7 mouse cellular contexts compared by ENCODE assay signal in the genomic region with DNA sequence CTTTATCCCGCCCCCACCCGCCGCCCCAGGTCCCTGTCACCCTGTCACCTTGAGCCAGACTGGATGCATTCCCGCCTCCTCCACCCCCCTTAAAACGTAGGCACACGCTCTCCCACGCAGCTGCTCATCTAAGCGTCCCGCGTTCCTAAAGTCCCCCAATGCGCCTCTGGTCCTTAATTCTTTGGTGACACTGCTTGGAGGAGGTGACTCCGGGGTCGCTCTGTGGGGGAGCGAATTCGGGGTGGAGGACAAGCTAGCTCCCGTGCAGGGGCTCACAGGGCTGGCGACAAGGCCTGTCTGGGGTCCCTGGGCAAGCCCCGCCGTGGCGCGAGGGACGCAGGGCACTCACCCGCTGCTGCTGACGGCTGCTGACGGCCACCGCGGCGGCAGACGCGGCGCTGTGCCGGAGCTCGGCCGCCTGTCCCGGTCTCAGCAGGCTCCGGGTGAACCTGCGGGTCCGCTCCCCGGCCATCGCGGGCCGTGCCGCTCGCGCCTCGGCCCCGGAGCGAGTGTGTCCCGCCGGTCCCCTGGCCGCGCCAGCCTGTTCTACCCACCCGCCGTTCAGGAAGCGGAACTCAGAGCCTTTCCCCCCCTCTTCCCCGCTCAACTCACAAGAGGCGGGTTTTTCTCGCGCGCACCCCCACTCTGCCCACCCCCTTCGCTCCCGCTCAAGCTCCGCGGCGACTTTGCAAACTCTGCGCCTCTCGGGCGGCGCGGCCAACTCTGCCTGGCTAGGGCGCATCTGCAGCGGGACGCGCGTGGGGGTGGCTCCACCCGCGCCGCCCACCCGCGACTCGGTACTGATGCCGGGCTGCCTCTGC. TPM values are rescaled to one million over a fixed set of nuclear protein-coding genes. Genes with fewer than 3 reads are reported as not detected.
DNase-seq lines count a peak whose midpoint lies in the region; ATAC-seq and TF ChIP-seq lines count a peak whose summit lies in the region.

A gene (minus strand): TSS at position 551 of the 821 bp plus-strand sequence.

- no peak for TF ChIP-seq EP300 in MEL (IDR thresholded peaks at IDR 0.05; ENCODE audit: low read depth in 1 of 2, low read length in 2 of 2)

- no peaks in the 10 kb centered on the region for H3K27me3 ChIP-seq in MEL (ENCODE audit: control insufficient read depth in 1 of 2, insufficient read depth in 2 of 2, low read length in 2 of 2)
- H3K27me3 ChIP-seq in hindbrain, embryonic 14.5 days (ENCODE audit: control insufficient read depth, insufficient read depth, low read length) = peaks cover 11% of the 10 kb centered on the region; the same call in 1 of the 2 replicates

- no peak for TF ChIP-seq CTCF in MEL (IDR thresholded peaks at IDR 0.05 in 2 of 3, conservative IDR thresholded peaks at IDR 0.05 in 1 of 3; ENCODE audit: control insufficient read depth in 1 of 3, insufficient read depth in 1 of 3, low read depth in 2 of 3, low read length in 3 of 3, poor library complexity in 1 of 3, severe bottlenecking in 1 of 3)

- TF ChIP-seq POLR2A in MEL (IDR thresholded peaks at IDR 0.05; ENCODE audit: control insufficient read depth in 1 of 2, insufficient read depth in 1 of 2, low read depth in 1 of 2, low read length in 2 of 2, poor library complexity in 1 of 2) = peak in 1 of 2 experiments; percentile 51; a peak in 1 of 4 replicates

- H3K79me2 ChIP-seq in MEL (ENCODE audit: control insufficient read depth, insufficient read depth, low read length, poor library complexity) = peaks cover 12% of the 10 kb centered on the region

- H3K9me3 ChIP-seq in MEL (replicated peaks; ENCODE audit: insufficient read depth, low read length) = no peaks in the 10 kb centered on the region
- H3K9me3 ChIP-seq in hindbrain, embryonic 14.5 days (ENCODE audit: control insufficient read depth, low read length) = no peaks in the 10 kb centered on the region

- H3K4me2 ChIP-seq in hindbrain, embryonic 14.5 days (replicated peaks) = peak within 1 kb of the TSS; percentile 77

- peak within 1 kb of the TSS; percentile 78 for H3K9ac ChIP-seq in MEL (ENCODE audit: control insufficient read depth, low read depth, low read length, poor library complexity, severe bottlenecking)
- H3K9ac ChIP-seq in hindbrain, embryonic 14.5 days = peak within 1 kb of the TSS; percentile 59

- H3K4me1 ChIP-seq in MEL (ENCODE audit: control insufficient read depth in 1 of 2, insufficient read depth in 2 of 2, low read length in 2 of 2) = peaks cover 10 to 25% of the 10 kb centered on the region in 2 experiments; a peak in 3 of 4 replicates
- no peaks in the 10 kb centered on the region for H3K4me1 ChIP-seq in hindbrain, embryonic 14.5 days (replicated peaks; ENCODE audit: control insufficient read depth, insufficient read depth, low read length)

- peak within 1 kb of the TSS; percentile 61; the same call in 1 of the 2 replicates for H3K27ac ChIP-seq in MEL (ENCODE audit: control insufficient read depth, low read depth, low read length)
- H3K27ac ChIP-seq in hindbrain, embryonic 14.5 days = no peak within 1 kb of the TSS

- peak; percentile 79 for DNase-seq in MEL (ENCODE audit: low read depth, low spot score)
- peak; percentile 23 for DNase-seq in c-Kit-positive CD71-negative TER-119-negative erythroid progenitor cells, embryonic 14.5 days (ENCODE audit: low read depth)
- peak; percentile 43 for DNase-seq in forelimb bud, embryonic 11.5 days (ENCODE audit: low read depth, low spot score)
- DNase-seq in hindbrain, embryonic 14.5 days (ENCODE audit: low spot score) = peak; percentile 41
- peak; percentile 2 to 68 for DNase-seq in left cerebral cortex, postnatal 10 days (ENCODE audit: extremely low spot score in 1 of 2, low spot score in 2 of 2)
- peak; percentile 37 for DNase-seq in right cerebral cortex, postnatal 14 days

- H3K4me3 ChIP-seq in MEL (ENCODE audit: control insufficient read depth in 1 of 2, insufficient read depth in 1 of 2, low read depth in 2 of 2, low read length in 2 of 2) = peak within 1 kb of the TSS; percentile 80 to 82
- peak within 1 kb of the TSS; percentile 56 for H3K4me3 ChIP-seq in hindbrain, embryonic 14.5 days (replicated peaks; ENCODE audit: low read length)

- peaks cover 0 to 24% of the 10 kb centered on the region in 2 experiments; a peak in 2 of 4 replicates for H3K36me3 ChIP-seq in MEL (ENCODE audit: control insufficient read depth in 1 of 2, insufficient read depth in 2 of 2, low read length in 2 of 2)
- H3K36me3 ChIP-seq in hindbrain, embryonic 14.5 days (replicated peaks; ENCODE audit: control insufficient read depth, insufficient read depth) = no peaks in the 10 kb centered on the region

- TF ChIP-seq RAD21 in MEL (IDR thresholded peaks at IDR 0.05; ENCODE audit: low read depth, low read length) = no peak

- peak; percentile 77 for ATAC-seq in hindbrain, embryonic 14.5 days (ENCODE audit: low FRiP score)
- ATAC-seq in megakaryocyte progenitor cell, adult 5-6 weeks (replicated peaks; ENCODE audit: poor library complexity) = peak; percentile 45

- WGBS in hindbrain, embryonic 14.5 days = under 1% methylated on average over 81 of the region's 82 CpGs

- intact Hi-C loops in left cerebral cortex, postnatal 10 days (cut with DNase I) = no loop called here

TF ChIP-seq in MEL, 35 proteins besides CTCF, POLR2A, EP300 and RAD21:
- TF ChIP-seq NELFE (IDR thresholded peaks at IDR 0.05; ENCODE audit: low read depth, low read length) (peak; percentile 1; the same call in 1 of the 2 replicates), GABPA (IDR thresholded peaks at IDR 0.05; ENCODE audit: low read depth, low read length) (no peak), ZMIZ1 (IDR thresholded peaks at IDR 0.05; ENCODE audit: low read depth, low read length) (0 out of 2 replicates have a peak, but pooled peaks have one; percentile 37), CHD2 (IDR thresholded peaks at IDR 0.05; ENCODE audit: low read length) (no peak), KAT2A (conservative IDR thresholded peaks at IDR 0.05; ENCODE audit: low read depth, low read length) (no peak), MAX (IDR thresholded peaks at IDR 0.05; ENCODE audit: low read length) (no peak), TCF12 (IDR thresholded peaks at IDR 0.05; ENCODE audit: low read depth, low read length) (0 out of 2 replicates have a peak, but pooled peaks have one; percentile 8), USF1 (IDR thresholded peaks at IDR 0.05; ENCODE audit: low read depth, low read length) (no peak), BHLHE40 (IDR thresholded peaks at IDR 0.05; ENCODE audit: borderline replicate concordance, low read depth, low read length) (no peak), NRF1 (IDR thresholded peaks at IDR 0.05; ENCODE audit: insufficient read depth, low read depth, low read length, poor library complexity, severe bottlenecking) (no peak), TAL1 (IDR thresholded peaks at IDR 0.05; ENCODE audit: low read length) (no peak), SIN3A (IDR thresholded peaks at IDR 0.05; ENCODE audit: low read length) (peak; percentile 13; the same call in 1 of the 2 replicates), ZNF384 (IDR thresholded peaks at IDR 0.05; ENCODE audit: low read depth, low read length) (no peak)
TF ChIP-seq in MEL: peak in this region for 4.

RNA-seq across cellular contexts. Expression of the gene that starts here (rescaled TPM):
- total RNA-seq in MEL (2012; rRNA removed) = 12.1 and 14.3 TPM in 2 replicates
- polyA plus RNA-seq in MEL (2012; ENCODE audit: insufficient read depth in 1 of 2, insufficient read length in 2 of 2, low read depth in 1 of 2, low replicate concordance in 2 of 2, missing spikeins in 1 of 2) = 10 to 100 TPM; 11.5 to 74.0 TPM
- 6.0 and 6.1 TPM in 2 replicates for polyA plus RNA-seq in hindbrain, embryonic 14.5 days (2014; fragmentation: Nextera tagmentation; extraction: Ambion mirVana)
- 10 to 100 TPM; 13.4 to 16.6 TPM for total RNA-seq in left cerebral cortex, postnatal 10 days (2021)
- 127 and 144 TPM in 2 replicates for total RNA-seq in megakaryocyte progenitor cell, adult 5-6 weeks (2015)
- 88.8 and 109 TPM in 2 replicates for total RNA-seq in megakaryocyte progenitor cell, adult 5-6 weeks (2017)

Comparison
In these comparisons a context has a peak if more than half of its experiments do, and no peak if none do; other contexts are left out.
1. DNase-seq: peak in every context shown above with its lines; median percentile 79 in MEL; 43 in forelimb bud, embryonic 11.5 days; 41 in hindbrain, embryonic 14.5 days; 37 in right cerebral cortex, postnatal 14 days; 35 in left cerebral cortex, postnatal 10 days; 23 in c-Kit-positive CD71-negative TER-119-negative erythroid progenitor cells, embryonic 14.5 days.